Mouse (Mus musculus): ENCODE results near the gene Tmcc2. TPM values are rescaled to one million over a fixed set of nuclear protein-coding genes. Genes with fewer than 3 reads are reported as not detected.

The Tmcc2 gene
- polyA plus RNA-seq, 1 experiment: 30.2 TPM

DNA sequence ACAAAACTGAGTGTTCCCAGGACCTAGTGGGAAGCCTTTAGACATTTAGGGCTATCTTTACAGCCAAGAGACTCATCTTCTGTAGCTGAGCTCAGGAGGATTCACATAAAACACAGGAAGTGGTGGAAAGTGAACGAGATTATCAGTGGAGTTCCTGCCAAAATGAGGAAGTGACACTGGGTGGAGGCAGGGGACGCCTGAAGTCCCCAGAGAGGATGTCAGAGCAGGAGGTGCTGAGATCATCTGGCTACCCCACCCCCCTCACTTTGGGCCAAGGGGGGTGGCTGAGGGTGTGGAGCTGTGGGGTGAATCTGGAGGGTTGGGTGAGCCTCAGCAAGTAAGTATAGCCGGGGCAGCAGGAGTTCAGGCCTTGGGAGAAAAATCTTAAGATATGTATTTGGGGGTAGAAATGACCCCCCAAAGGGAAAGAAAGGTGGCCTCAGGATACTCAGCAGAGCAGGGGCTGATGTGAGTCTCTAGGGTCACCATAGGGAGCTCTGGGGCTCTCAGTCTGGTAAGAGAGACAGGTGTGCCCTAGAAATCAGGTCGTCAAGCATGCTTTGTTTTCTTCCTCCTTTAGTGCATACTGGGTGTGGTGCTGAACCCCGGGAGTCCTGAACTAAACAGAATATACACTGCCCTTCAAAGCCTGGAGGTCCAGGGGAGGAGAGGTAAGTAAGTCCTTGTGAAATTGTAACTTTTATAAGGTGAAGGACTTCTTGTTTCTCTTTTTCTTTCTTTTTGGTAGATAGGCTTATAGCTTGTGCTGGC is 49.2 kb downstream of the Tmcc2 start:
- peak; percentile 71 for TF ChIP-seq GATA1 (IDR thresholded peaks at IDR 0.05; ENCODE audit: low read length)

DNA sequence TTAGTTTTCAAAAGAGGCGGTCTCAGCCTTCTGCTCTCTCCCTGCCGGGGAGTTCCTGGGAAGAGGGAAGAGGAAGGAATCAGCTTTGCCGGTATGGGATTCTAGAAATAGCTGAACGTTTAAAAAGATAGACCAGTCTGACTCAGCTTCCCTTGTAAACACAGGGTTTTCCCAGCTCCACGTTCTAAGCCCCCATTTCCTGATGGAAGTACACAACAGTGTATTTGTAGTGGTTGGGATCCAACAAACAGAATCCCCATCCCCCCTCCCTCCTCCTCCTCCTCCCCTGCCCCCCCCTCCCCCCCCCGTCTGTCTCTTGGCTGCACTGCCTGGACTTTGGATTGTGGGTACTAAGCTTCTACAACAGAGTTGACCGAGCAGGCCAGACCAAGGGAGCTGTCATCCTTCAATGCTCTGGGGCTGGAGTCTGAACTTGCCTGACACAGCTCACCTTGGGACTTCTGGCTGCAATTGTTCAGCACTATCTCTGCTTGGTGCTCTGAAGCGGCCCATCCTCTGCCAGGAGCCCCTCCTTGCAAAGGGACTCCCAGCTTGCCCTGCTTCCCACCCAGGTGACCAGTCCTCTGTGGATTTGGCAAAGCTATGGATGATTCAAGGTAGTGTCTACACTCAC is 52.9 kb downstream of the Tmcc2 start:
- TF ChIP-seq GATA1 (IDR thresholded peaks at IDR 0.05; ENCODE audit: low read length): no peak

DNA sequence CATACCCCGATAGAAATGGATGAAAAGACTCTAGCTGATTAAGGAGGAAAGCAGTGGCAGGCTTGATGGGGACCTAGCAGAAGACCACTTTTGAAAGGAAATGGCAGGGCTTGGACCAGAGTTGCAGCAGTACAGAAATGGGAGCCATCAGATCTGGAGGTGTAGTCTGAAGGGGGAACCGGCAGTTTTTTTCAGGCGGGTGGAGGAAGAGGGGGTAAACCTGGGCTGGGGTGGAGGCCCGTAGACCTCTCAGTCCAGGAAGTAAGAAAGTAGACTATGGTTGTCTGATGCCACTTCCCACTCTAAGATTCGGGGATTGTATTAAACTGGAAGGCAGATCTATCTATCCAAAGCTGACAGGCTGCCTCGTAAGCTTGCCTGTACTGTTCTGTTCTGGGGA is 54.2 kb downstream of the Tmcc2 start:
- TF ChIP-seq GATA1 (IDR thresholded peaks at IDR 0.05; ENCODE audit: low read length): no peak

DNA sequence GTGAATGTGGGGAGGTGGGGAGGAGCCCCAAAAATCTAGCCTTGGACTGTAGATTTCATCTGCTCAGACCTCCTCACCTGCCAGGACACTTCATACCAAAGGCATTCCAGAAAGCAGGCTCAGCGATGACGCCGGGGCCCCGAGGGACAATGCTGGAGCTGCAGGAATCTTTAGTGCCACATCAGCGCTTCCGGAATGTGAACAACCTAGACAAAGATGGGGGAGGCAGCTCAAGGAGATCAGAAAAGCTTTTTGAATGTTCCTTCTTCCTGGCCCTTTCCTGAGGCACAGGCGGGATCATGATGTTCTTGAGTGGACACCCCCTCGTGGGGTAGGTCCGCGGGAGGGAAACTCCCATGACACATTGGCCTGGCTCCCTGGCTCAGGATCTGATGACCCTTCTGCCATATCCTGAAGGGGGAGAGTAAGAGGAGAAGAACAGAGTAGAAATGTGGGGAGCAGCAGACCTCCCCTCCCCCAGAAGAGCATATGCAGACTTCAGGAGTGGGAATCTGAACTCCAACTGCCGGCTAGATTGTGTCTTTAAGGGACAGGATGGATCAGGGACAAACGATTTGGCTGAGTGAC is 55.6 kb downstream of the Tmcc2 start:
- no peak for TF ChIP-seq GATA1 (IDR thresholded peaks at IDR 0.05; ENCODE audit: low read length)

DNA sequence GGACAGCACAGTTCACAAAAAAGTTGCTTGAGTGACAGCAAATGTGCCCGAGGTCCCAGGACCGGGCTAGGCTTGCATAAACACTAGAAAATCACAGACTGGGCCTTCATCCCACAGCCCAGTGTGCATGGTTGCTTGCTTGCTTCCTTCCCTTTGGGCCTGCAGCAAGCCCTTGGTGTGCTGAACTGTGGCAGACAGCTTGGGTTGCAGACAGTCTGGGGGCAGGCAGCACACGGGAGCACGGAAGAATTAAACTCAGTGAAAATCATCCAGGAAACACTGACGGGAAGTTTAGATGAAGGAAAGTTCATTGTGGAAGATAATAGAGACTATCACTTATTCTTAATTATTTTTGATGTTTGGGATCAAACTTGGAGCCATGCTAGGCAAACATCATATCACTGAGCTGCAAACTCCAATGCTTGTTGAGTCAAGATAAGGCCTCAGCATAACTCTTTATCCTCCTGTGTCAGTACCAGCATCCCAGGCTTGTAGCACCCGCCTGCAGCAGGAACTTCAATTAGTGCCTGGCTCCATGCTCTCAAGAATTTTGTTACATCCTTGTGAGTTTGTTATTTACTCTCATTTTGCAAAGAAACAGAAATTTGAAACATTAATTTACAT is 56.8 kb downstream of the Tmcc2 start:
- TF ChIP-seq GATA1 (IDR thresholded peaks at IDR 0.05; ENCODE audit: low read length): no peak

DNA sequence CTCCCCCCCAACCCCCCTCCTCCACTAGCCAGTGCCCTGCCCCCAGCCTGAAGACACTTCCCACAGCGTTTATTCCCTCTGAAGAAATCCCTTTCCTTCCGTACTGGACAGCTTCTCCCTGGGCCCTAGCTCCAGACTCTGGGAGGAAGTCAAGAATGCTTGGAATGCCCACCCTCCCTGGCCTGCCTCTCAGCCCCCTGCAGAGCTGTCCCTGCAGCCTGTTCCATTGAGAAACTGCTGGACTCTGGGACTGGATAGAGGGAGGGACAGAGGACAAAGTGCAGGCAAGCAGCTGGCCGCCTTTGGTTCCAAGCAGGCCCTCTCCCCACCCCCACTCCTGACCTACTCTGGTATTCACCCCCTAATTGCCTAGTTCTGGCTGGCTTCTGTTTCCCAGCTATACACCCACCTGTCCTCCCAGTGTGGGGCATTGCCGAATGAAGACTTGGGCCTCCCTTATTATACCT is 57.4 kb downstream of the Tmcc2 start:
- no peak for TF ChIP-seq GATA1 (IDR thresholded peaks at IDR 0.05; ENCODE audit: low read length)

DNA sequence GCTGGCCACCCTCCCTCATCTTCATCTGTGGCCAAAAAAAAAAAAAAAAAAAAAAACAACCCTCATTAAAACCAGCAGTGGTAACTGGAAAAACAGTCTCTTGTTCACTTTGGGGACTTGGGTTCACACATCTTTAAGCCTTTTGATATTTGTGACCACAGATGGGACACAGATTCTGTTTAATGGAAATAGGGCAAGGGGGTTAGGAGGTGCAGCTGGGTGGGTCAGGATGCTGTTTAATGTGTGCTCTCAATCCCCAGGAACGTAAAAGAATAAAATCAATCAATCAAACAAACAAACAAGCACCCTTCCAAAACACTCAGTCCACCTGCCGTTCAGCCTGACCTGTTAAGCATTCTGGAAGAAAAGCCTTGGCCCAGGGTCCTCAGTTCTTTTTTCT is 57.9 kb downstream of the Tmcc2 start:
- TF ChIP-seq GATA1 (IDR thresholded peaks at IDR 0.05; ENCODE audit: low read length): no peak

DNA sequence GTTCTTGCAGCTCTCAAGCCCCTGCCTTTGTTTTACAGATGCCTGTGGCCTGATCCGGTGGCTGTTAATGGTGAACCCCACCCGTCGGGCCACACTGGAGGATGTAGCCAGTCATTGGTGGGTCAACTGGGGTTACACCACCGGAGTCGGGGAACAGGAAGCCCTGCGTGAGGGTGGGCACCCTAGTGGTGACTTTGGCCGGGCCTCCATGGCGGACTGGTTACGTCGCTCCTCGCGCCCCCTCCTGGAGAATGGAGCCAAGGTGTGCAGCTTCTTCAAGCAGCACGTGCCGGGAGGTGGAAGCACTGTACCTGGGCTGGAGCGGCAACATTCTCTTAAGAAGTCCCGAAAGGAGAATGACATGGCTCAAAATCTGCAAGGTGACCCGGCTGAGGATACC is 59.8 kb downstream of the Tmcc2 start:
- no peak for TF ChIP-seq GATA1 (IDR thresholded peaks at IDR 0.05; ENCODE audit: low read length)

DNA sequence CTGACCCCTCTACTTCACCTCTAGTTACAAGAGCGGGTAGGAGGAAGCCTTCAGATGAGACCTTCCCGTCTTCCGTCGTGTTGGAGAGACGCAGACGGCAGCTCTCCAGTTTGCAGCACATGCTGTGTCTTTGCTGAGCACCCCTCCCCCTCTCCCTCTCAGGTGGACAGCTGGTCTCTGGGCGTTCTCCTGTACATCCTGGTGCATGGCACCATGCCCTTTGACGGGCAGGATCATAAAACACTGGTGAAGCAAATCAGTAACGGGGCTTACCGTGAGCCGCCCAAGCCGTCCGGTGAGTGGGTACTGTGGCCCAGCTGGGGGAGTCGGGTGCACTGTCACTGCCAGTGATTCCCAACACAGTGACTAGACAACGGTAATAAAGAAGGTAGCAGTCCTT is 60.7 kb downstream of the Tmcc2 start:
- no peak for TF ChIP-seq GATA1 (IDR thresholded peaks at IDR 0.05; ENCODE audit: low read length)

DNA sequence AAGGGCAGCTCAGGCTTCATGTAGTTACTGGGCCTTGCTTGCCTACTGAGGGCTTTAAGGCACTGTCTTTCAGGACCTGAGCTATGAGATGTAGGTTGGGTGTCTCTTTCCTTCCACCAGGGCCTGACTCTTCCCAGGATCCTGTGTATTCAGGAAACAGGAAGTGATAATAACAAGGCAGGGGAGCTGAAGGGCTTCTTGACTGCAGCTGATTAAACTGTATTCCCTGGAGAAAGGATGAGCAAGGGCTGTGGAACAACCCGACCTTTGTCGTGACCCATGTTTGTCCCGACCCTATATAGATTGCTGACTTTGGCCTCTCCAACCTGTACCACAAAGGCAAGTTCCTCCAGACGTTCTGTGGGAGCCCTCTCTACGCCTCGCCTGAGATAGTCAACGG is 61.4 kb downstream of the Tmcc2 start:
- no peak for TF ChIP-seq GATA1 (IDR thresholded peaks at IDR 0.05; ENCODE audit: low read length)

DNA sequence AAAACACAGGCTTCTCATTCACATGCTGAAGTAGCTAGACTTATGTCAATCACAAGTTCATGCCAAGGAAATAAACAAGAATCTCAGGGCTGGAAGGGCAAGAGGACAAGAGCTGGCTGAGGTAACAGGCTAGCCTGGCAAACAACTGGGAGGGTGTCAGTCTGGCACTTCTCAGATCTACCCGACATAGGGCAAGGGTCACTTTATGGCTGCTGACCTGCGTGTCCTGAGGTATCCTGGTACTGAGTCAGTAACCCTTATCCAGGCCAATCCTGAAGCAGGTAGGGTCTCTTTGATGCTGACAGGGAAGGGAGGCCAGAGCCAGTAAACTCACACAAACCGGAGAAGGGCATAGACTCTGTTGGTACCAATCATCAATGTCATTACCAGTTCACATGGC is 62.5 kb downstream of the Tmcc2 start:
- TF ChIP-seq GATA1 (IDR thresholded peaks at IDR 0.05; ENCODE audit: low read length): no peak

DNA sequence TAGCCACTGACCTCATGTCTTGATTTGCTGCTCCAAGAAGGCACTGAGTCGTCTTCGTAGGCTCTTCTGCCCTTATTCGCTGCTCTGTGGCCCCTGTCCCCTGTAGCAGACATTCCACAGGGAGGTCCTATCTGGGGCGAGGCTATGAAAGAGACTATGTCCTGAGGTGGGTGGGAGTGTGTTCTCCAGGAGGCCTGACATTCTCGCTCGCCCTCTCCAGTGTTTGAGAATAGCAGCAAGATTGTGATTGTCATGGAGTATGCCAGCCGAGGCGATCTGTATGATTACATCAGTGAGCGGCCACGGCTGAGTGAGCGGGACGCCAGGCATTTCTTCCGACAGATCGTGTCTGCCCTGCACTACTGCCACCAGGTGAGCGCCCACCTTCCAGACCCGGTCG is 63.6 kb downstream of the Tmcc2 start:
- no peak for TF ChIP-seq GATA1 (IDR thresholded peaks at IDR 0.05; ENCODE audit: low read length)

DNA sequence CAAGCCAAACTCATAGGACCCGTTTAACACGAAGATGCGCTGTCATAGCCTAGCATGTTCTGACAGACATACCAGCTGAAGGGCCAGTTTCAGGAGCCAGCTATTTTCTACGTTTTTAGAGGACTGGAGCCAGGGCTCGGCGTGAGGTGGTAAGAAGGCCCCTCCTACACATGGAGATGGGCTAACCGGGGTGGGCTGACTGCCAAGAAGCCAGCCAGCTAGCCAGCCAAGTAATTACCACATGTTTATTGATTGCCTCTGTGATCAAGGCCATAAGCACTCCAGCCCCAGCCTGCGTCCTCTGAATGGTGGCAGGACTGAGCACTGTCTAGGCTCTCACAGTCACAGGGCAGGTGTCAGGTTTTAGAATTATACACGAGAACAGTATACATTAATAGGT is 64.3 kb downstream of the Tmcc2 start:
- TF ChIP-seq GATA1 (IDR thresholded peaks at IDR 0.05; ENCODE audit: low read length): no peak

DNA sequence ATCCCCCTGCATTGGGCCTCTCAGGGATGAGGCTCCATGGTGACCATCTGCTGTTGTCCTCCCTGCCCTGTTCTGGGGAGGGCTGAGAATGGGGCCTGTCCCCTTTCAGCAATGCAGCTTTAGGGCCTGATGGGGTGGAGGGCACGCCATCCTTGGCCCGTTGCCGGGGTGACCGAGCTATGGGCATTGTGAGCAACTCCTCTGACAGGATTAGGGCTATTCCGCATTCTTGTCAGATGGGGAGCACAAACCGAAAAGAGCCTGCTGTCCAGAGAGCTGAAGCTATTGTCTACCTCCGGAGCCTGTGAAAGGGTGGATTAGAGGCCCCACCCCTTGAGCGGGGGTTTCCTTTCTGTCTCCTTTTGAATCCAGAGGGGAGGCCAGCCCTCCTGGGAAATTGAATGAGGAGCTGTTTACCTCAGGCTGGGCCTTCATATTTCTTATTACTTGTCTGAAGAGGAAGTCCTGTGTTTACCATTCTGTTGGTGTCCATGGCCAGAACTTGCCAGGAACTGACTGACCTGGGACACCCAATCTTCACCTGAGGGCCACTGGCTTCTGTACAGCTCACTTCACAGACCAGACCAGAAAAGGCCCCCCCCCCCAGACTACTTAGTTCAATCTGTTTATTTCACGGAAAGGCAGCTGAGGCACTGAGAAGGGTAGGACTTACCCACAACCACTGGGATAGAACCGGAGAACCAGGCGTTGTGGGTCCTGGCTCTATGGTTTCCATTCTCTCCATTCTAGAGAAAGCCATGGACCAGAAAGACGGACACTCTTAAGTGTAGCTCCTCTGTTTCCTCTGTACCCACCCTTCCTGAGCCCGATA is 68.2 kb downstream of the Tmcc2 start:
- no peak for TF ChIP-seq GATA1 (IDR thresholded peaks at IDR 0.05; ENCODE audit: low read length)

DNA sequence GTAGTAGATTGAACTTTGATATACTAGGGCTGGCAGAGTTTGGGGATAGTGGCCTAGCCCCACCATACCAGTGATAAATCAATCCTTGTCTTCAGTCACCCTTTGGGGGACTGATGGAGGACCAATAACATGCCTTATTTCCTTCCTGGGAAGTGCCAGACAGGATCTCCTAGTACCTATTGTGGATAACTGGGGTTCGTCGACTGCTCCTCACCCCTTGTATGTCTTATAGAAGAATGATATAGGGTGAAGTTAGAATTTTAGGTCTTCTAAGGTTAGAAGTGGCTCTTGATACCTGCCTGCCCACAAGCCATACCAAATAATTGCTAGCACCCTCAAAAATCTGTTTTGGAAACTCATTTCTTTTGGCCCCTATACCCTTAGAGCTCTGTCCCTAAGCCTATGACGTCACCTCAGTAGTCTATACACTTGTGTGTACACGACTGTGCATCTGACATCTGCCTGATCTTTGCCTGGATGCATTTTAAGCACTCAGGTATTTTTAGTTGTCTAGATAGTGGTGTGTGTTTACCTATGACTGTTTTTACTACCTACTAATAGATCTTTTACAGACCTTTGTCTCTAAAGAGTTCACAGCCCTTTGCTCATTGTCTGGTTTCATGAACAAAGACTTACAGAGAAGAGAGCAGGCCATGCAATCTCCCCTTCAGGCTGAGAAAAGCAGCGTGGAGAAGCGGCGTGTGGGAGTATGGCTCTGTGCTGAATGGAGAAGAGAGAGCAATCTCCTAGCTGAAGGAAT is 69.1 kb downstream of the Tmcc2 start:
- no peak for TF ChIP-seq GATA1 (IDR thresholded peaks at IDR 0.05; ENCODE audit: low read length)

All from G1E-ER4 (cell line).